Mouse (Mus musculus) spleen, adult 2 months (tissue): ENCODE measurements at regions not wholly inside any gene's neighbourhood (a gene's known extent, or its start where the extent isn't known, plus 50 kb on each side); places are given as distances from the start of the nearest gene placed in this dataset.

Source experiments
- CTCF ChIP-seq: fragments of 200-500 bp; IDR thresholded peaks from 2 replicates; pipeline ENCODE4 v1.5.1; 2011; ENCODE audit warnings: mild to moderate bottlenecking, inconsistent platforms; ENCODE audit not compliant: insufficient read depth, insufficient read length, insufficient replicate concordance; ENCODE audit errors: extremely low read depth
- POLR2A ChIP-seq: fragments of 200-500 bp; IDR thresholded peaks from 2 replicates; pipeline ENCODE4 v1.6.1; 2011; ENCODE audit warnings: low read depth, low read length, inconsistent platforms

- TF ChIP-seq POLR2A = no peak
- no peak for TF ChIP-seq CTCF
Measured at GRCm38 (mm10) chr3:143759337-143759736, 445.7 kb downstream of the Lmo4 start.
